Comparison of ENCODE assay signal across 14 mouse cellular contexts in genomic region chr10:50898621-50899020, GRCm38 (mm10). TPM values are rescaled to one million over a fixed set of nuclear protein-coding genes. Genes with fewer than 3 reads are reported as not detected.
"Had no signal": no experiment of that assay in that cellular context is flagged by ENCODE, and none has a peak within 500 bp of the region (broad histone marks: within the 10 kb centered on the region; RNA-seq: fewer than 3 reads in every experiment).

No protein-coding gene starts in this region.

- H3K4me3 ChIP-seq: limb, embryonic 13.5 days; neural tube, embryonic 15.5 days had no signal

- H3K9ac ChIP-seq: limb, embryonic 13.5 days; liver, embryonic 14.5 days; neural tube, embryonic 15.5 days had no signal

- ATAC-seq: hindbrain, postnatal 0 days had no signal

- H3K4me2 ChIP-seq: limb, embryonic 13.5 days; neural tube, embryonic 15.5 days had no signal

- DNase-seq: layer of hippocampus, postnatal 36 days; lung, adult 18-20 months; right cerebral cortex, adult 18-20 months; thymus, postnatal 36 days had no signal

- H3K36me3 ChIP-seq: limb, embryonic 13.5 days; neural tube, embryonic 15.5 days had no signal

- H3K27ac ChIP-seq: hindbrain, postnatal 0 days; limb, embryonic 13.5 days; liver, embryonic 14.5 days; neural tube, embryonic 15.5 days had no signal

- H3K9me3 ChIP-seq: limb, embryonic 13.5 days; neural tube, embryonic 15.5 days had no signal

RNA-seq across cellular contexts. Expression of gene Sim1, which starts 4.1 kb away (rescaled TPM):
- total RNA-seq: layer of hippocampus, adult 8-10 months; layer of hippocampus, postnatal 36 days; liver, adult 2 months; megakaryocyte progenitor cell, adult 5-6 weeks had no signal
- polyA plus RNA-seq: large intestine, adult 2 months; liver, adult 2 months; liver, embryonic 14.5 days; lung, embryonic 16.5 days; small intestine, adult 2 months had no signal
